In genomic region chr12:112376701-112377100, GRCm38 (mm10) we compare ENCODE assay signal across 21 mouse cellular contexts.
DNase-seq lines count a peak whose midpoint lies in the region; ATAC-seq and TF ChIP-seq lines count a peak whose summit lies in the region.
"Had no signal": no experiment of that assay in that cellular context is flagged by ENCODE, and none has a peak within 500 bp of the region (broad histone marks: within the 10 kb centered on the region; RNA-seq: fewer than 3 reads in every experiment).

No protein-coding gene starts in this region.

- H3K36me3 ChIP-seq in forebrain, embryonic 10.5 days (replicated peaks): no peaks in the 10 kb centered on the region
- H3K36me3 ChIP-seq in forebrain, embryonic 13.5 days (ENCODE audit: poor library complexity, severe bottlenecking): no peaks in the 10 kb centered on the region
- H3K36me3 ChIP-seq: forebrain, embryonic 12.5 days; heart, embryonic 12.5 days; heart, embryonic 15.5 days; hindbrain, embryonic 15.5 days had no signal

- H3K4me1 ChIP-seq in forebrain, embryonic 10.5 days: peaks cover 59% of the 10 kb centered on the region
- peaks cover 48% of the 10 kb centered on the region for H3K4me1 ChIP-seq in forebrain, embryonic 13.5 days
- H3K4me1 ChIP-seq: heart, embryonic 12.5 days; heart, embryonic 15.5 days had no signal

- WGBS in forebrain, embryonic 10.5 days: 89% methylated on average over 8 of the region's 8 CpGs
- 90% methylated on average over 8 of the region's 8 CpGs for WGBS in forebrain, embryonic 13.5 days

- intact Hi-C loops in left cerebral cortex, adult 2 months (cut with DNase I): loop anchor here (5.0 kb wide), 1 partner anchor 96 kb away; no protein-coding TSS in a partner anchor

- H3K4me3 ChIP-seq in forebrain, embryonic 10.5 days: no peak overlapping the region
- H3K4me3 ChIP-seq in forebrain, embryonic 13.5 days: no peak overlapping the region
- H3K4me3 ChIP-seq in left cerebral cortex, adult 2 months: no peak overlapping the region
- H3K4me3 ChIP-seq: forebrain, embryonic 12.5 days; gastrocnemius, adult 2 months; heart, embryonic 12.5 days; heart, embryonic 15.5 days; hindbrain, embryonic 15.5 days had no signal

- peak overlapping the region; percentile 83 for H3K27ac ChIP-seq in forebrain, embryonic 10.5 days
- H3K27ac ChIP-seq in forebrain, embryonic 13.5 days: no peak overlapping the region; the same call in 1 of the 2 replicates
- H3K27ac ChIP-seq in left cerebral cortex, adult 2 months: no peak overlapping the region
- H3K27ac ChIP-seq: gastrocnemius, adult 2 months; heart, embryonic 15.5 days; hindbrain, embryonic 15.5 days had no signal

- H3K27me3 ChIP-seq in forebrain, embryonic 10.5 days (ENCODE audit: poor library complexity, severe bottlenecking): peaks cover 15% of the 10 kb centered on the region
- 0 out of 2 replicates have a peak, but pooled peaks cover 3% of the 10 kb centered on the region for H3K27me3 ChIP-seq in forebrain, embryonic 13.5 days
- H3K27me3 ChIP-seq: forebrain, embryonic 12.5 days; hindbrain, embryonic 15.5 days had no signal

- no peak for TF ChIP-seq CTCF in left cerebral cortex, adult 2 months (IDR thresholded peaks at IDR 0.05)

- H3K9me3 ChIP-seq in forebrain, embryonic 10.5 days: no peaks in the 10 kb centered on the region
- no peaks in the 10 kb centered on the region for H3K9me3 ChIP-seq in forebrain, embryonic 13.5 days (replicated peaks)
- H3K9me3 ChIP-seq: forebrain, embryonic 12.5 days; heart, embryonic 12.5 days; heart, embryonic 15.5 days; hindbrain, embryonic 15.5 days had no signal

- H3K9ac ChIP-seq in forebrain, embryonic 13.5 days: no peak overlapping the region
- H3K9ac ChIP-seq: forebrain, embryonic 12.5 days; heart, embryonic 12.5 days; heart, embryonic 15.5 days; hindbrain, embryonic 15.5 days had no signal

- ATAC-seq in forebrain, embryonic 13.5 days: no peak
- peak; percentile 89 for ATAC-seq in frontal cortex, adult (ENCODE audit: low TSS enrichment)
- ATAC-seq: activated CD4-positive, CD25-positive, alpha-beta regulatory T cell, adult 4 months; intestine, postnatal 0 days had no signal

- H3K4me2 ChIP-seq in forebrain, embryonic 13.5 days: no peak overlapping the region
- H3K4me2 ChIP-seq: forebrain, embryonic 12.5 days; heart, embryonic 12.5 days; heart, embryonic 15.5 days; hindbrain, embryonic 15.5 days had no signal

- no peak for DNase-seq in forebrain, embryonic 10.5 days (ENCODE audit: extremely low spot score, low spot score)
- DNase-seq in frontal cortex, postnatal 25 days (ENCODE audit: low spot score in 2 of 2): no peak
- peak; percentile 24 to 26 for DNase-seq in left cerebral cortex, adult 18-20 months (ENCODE audit: low spot score in 2 of 2)
- no peak for DNase-seq in left cerebral cortex, adult 2 months (ENCODE audit: extremely low spot score in 1 of 2, low spot score in 2 of 2)
- DNase-seq in right cerebral cortex, adult 2 months (ENCODE audit: low spot score in 2 of 2): peak; percentile 15 to 22
- no peak for DNase-seq in right cerebral cortex, postnatal 25 days
- DNase-seq: adrenal gland, adult 8-10 months; adrenal gland, postnatal 25 days; gastrocnemius, adult 2 months; gastrocnemius, postnatal 14 days; heart, adult 18-20 months; heart, postnatal 10 days; heart, postnatal 36 days had no signal

Comparison
In these comparisons a context has a peak if more than half of its experiments do, and no peak if none do; other contexts are left out.
1. DNase-seq: peak in left cerebral cortex, adult 18-20 months (2 of 2) and right cerebral cortex, adult 2 months (2 of 2); none in forebrain, embryonic 10.5 days (single experiment), frontal cortex, postnatal 25 days (0 of 2), left cerebral cortex, adult 2 months (0 of 2) and right cerebral cortex, postnatal 25 days (single experiment).